Mouse (Mus musculus): ENCODE measurements around the gene Aspg. TPM values are rescaled to one million over a fixed set of nuclear protein-coding genes. Genes with fewer than 3 reads are reported as not detected.

The Aspg gene
- total RNA-seq, 1 experiment from 2014 or later: not detected

DNA sequence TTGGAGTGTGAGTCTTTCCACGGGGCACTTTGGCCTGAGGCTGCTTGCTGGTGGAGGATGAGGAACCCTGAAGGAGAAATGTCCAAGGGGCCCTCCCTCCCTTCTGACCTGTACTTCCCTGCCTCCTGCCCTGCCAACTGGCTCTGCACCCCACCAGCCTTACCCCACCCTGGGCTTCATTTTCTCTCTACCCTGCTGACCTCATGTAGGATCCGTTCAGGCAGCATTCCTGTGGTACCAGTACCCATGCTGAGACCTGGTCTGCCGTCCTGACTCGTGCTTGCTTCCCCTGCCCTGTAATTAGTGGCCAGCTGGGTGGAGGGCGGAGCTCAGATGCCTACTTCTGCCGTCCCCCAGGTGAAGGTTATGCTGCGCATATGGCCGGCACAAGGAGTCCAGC is 65.7 kb downstream of the Aspg start:
- ATAC-seq (ENCODE audit: extremely low read depth, insufficient number of reproducible peaks, low FRiP score, poor library complexity, severe bottlenecking): no peak

Other genes with a start within 250 kb of the Aspg start
- gene Ppp1r13b, start 198.6 kb upstream of the Aspg start, total RNA-seq (2017): 26.1 and 28.2 TPM in 2 replicates
- 88.4 and 107 TPM in 2 replicates for gene Atp5mpl, start 139.7 kb upstream of the Aspg start, total RNA-seq (2017)
- 0.37 TPM in 1 of 2 replicates, not detected in the other for gene Tdrd9, start 135.1 kb upstream of the Aspg start, total RNA-seq (2017)
- not detected in 2 replicates for gene Rd3l, start 125.4 kb upstream of the Aspg start, total RNA-seq (2017)
- not detected in 2 replicates for gene Kif26a, start 39.5 kb downstream of the Aspg start, total RNA-seq (2017)

Measured in neutrophil, adult 5-6 weeks (primary cell).